Mouse (Mus musculus) inflammation-experienced regulatory T-cells, adult 6 months (primary cell): ENCODE data around the gene Tmppe. TPM values are rescaled to one million over a fixed set of nuclear protein-coding genes. Genes with fewer than 3 reads are reported as not detected.

Source experiments
- ATAC-seq: one replicate; pipeline ENCODE4 v1.8.0; 2017
- polyA plus RNA-seq, 3 experiments: library from polyadenylated mRNA; unstranded; fragments of 100-300 nt; shearing (Covaris generic); gene quantifications; one replicate each; pipeline ENCODE4 v1.2.1; 2017

The Tmppe gene
- polyA plus RNA-seq, 3 experiments from 2014 or later, result 9.9 to 14.3 (median 12.1) TPM

- ATAC-seq, result no peak
These were observed 5.6 kb upstream of the Tmppe start for GRCm38 (mm10) chr9:114395258-114395657.

GRCm38 (mm10) chr9:114399680-114400079 is 1.2 kb upstream of the Tmppe start:
- ATAC-seq, result no peak

- no peak for ATAC-seq
These were observed 337 bp upstream of the Tmppe start for GRCm38 (mm10) chr9:114400588-114400948.

- peak; percentile 32 for ATAC-seq
These were observed 778 bp downstream of the Tmppe start for GRCm38 (mm10) chr9:114401685-114402080.

- ATAC-seq, result no peak
These were observed 6.8 kb downstream of the Tmppe start for GRCm38 (mm10) chr9:114407676-114408075.

GRCm38 (mm10) chr9:114410313-114410862 is 9.5 kb downstream of the Tmppe start:
- ATAC-seq, result no peak

- ATAC-seq, result no peak
These were observed 10.4 kb downstream of the Tmppe start for GRCm38 (mm10) chr9:114411295-114411694.

GRCm38 (mm10) chr9:114412406-114412805 is 11.5 kb downstream of the Tmppe start:
- ATAC-seq, result no peak

- no peak for ATAC-seq
These were observed 13.0 kb downstream of the Tmppe start for GRCm38 (mm10) chr9:114413866-114414265.

GRCm38 (mm10) chr9:114415701-114416100 is 14.8 kb downstream of the Tmppe start:
- ATAC-seq, result no peak

GRCm38 (mm10) chr9:114416646-114417517 is 16.0 kb downstream of the Tmppe start:
- ATAC-seq, result no peak

- peak; percentile 64 for ATAC-seq
These were observed 17.3 kb downstream of the Tmppe start for GRCm38 (mm10) chr9:114418187-114418586.

- no peak for ATAC-seq
These were observed 19.5 kb downstream of the Tmppe start for GRCm38 (mm10) chr9:114420443-114420842.

- no peak for ATAC-seq
These were observed 20.1 kb downstream of the Tmppe start for GRCm38 (mm10) chr9:114421045-114421444.

- peak; percentile 78 for ATAC-seq
These were observed 20.9 kb downstream of the Tmppe start for GRCm38 (mm10) chr9:114421797-114422196.

- ATAC-seq, result no peak
These were observed 24.7 kb downstream of the Tmppe start for GRCm38 (mm10) chr9:114425576-114425975.

GRCm38 (mm10) chr9:114426201-114426600 is 25.3 kb downstream of the Tmppe start:
- no peak for ATAC-seq

GRCm38 (mm10) chr9:114427425-114427824 is 26.5 kb downstream of the Tmppe start:
- peak; percentile 56 for ATAC-seq

GRCm38 (mm10) chr9:114428103-114428834 is 27.4 kb downstream of the Tmppe start:
- ATAC-seq, result no peak

- no peak for ATAC-seq
These were observed 34.8 kb downstream of the Tmppe start for GRCm38 (mm10) chr9:114435668-114436067.

GRCm38 (mm10) chr9:114440548-114440947 is 39.6 kb downstream of the Tmppe start:
- ATAC-seq, result peak; percentile 87

- no peak for ATAC-seq
These were observed 41.3 kb downstream of the Tmppe start for GRCm38 (mm10) chr9:114442225-114442624.

- ATAC-seq, result no peak
These were observed 42.0 kb downstream of the Tmppe start for GRCm38 (mm10) chr9:114442893-114443292.
